Mouse (Mus musculus) bone marrow, adult 2 months (tissue): ENCODE data around the gene Son.

Experiments used
- CTCF ChIP-seq: fragments of 200-500 bp; IDR thresholded peaks from 2 replicates; pipeline ENCODE4 v1.5.1; 2011; ENCODE audit warnings: low read length, control low read depth; ENCODE audit not compliant: control insufficient read depth, insufficient read depth
- POLR2A ChIP-seq: fragments of 200-500 bp; IDR thresholded peaks from 2 replicates; pipeline ENCODE4 v1.6.1; 2011; ENCODE audit warnings: low read depth, mild to moderate bottlenecking, control low read depth, low read length, borderline replicate concordance; ENCODE audit not compliant: control insufficient read depth

DNA sequence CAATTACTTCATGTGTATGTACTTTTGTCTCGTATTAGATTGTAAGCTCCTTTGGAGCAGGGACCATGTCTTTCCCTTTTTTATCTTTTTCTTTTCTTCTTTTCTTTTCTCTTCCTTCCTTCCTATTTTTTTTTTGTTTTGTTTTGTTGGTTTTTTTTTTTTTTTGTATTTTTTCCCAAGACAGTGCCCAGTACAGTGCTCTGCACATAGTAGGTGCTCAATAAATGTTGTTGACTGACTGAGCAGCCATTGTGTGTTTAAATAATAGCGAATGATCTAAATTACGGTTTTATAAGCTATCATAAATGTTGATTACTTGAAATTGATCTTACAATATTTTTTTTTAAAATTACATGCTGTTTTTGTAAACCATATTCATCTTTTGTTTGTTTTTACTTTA, 16.5 kb downstream of the Son start:
- TF ChIP-seq POLR2A (no peak), CTCF (no peak)
